Mouse (Mus musculus) G1E (cell line): ENCODE data around the gene Hsd17b7.
A peak's percentile ranks its signal among the peaks of the same experiment; 100 is the strongest.

Experiments
- CTCF ChIP-seq: IDR thresholded peaks from 2 replicates; pipeline ENCODE4 v1.5.1; 2012; ENCODE audit warnings: low read depth, low read length, inconsistent platforms, mixed read lengths
- TAL1 ChIP-seq: conservative IDR thresholded peaks from 2 replicates; pipeline ENCODE4 v1.6.1; 2012; ENCODE audit warnings: low read depth, low read length, inconsistent platforms, mixed read lengths

DNA sequence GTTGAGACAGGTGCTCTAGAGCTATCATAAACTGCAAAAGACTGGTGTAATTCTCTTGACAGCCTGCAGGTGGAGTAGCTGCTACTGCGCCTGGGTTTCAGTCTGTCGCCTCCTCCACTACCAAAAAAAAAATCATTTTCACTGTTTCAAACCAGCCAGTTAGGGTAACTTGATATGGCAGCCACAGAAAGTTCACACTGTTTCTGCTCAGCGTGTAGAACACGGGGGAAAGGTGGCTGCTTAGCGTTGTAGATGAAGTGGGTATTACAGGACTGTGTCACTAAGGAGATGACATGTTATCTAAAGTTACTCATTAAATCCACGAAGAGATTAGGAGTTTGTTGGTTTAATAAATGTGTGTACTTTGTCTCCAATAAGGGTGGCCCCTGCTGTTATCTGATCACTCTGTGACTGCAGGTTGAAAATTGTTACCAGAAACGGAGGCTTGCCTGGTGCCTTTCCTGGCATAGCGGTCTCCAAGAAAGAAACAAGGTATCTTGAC lies 47.3 kb downstream of the Hsd17b7 start:
- TF ChIP-seq CTCF (peak; percentile 39), TAL1 (no peak)
